Mouse (Mus musculus): ENCODE measurements around the gene Dgki. TPM values are rescaled to one million over a fixed set of nuclear protein-coding genes. Genes with fewer than 3 reads are reported as not detected.

Dgki gene
- total and polyA plus RNA-seq, 3 experiments, result 0.05 TPM; not detected in 2

GRCm38 (mm10) chr6:36998942-36999341, 301.0 kb downstream of the Dgki start:
- ATAC-seq (ENCODE audit: extremely low read depth, insufficient number of reproducible peaks, low FRiP score, poor library complexity, severe bottlenecking) (no peak), DNase-seq (ENCODE audit: low spot score) (no peak)
- no peak overlapping the region for H3K4me3 ChIP-seq (ENCODE audit: low read depth, low read length)
- TF ChIP-seq CTCF (IDR thresholded peaks at IDR 0.05; ENCODE audit: low read depth, low read length) (no peak), GATA2 (IDR thresholded peaks at IDR 0.05; ENCODE audit: borderline replicate concordance, low read depth, low read length) (no peak), POLR2AphosphoS5 (IDR thresholded peaks at IDR 0.05; ENCODE audit: insufficient replicate concordance, low read depth, low read length) (no peak), TAL1 (conservative IDR thresholded peaks at IDR 0.05; ENCODE audit: low read depth, low read length) (no peak), GATA1 (IDR thresholded peaks at IDR 0.05; ENCODE audit: borderline replicate concordance, low read length) (no peak)
- H3K27me3 ChIP-seq (ENCODE audit: insufficient read depth, low read length), result no peaks in the 10 kb centered on the region
- no peaks in the 10 kb centered on the region for H3K9me3 ChIP-seq (replicated peaks)
- H3K36me3 ChIP-seq (replicated peaks), result no peaks in the 10 kb centered on the region
- no peaks in the 10 kb centered on the region for H3K4me1 ChIP-seq (ENCODE audit: insufficient read depth, low read depth, low read length)

GRCm38 (mm10) chr6:36994329-36994728, 305.7 kb downstream of the Dgki start:
- H3K9me3 ChIP-seq (replicated peaks), result no peaks in the 10 kb centered on the region
- no peaks in the 10 kb centered on the region for H3K27me3 ChIP-seq (ENCODE audit: insufficient read depth, low read length)
- ATAC-seq (ENCODE audit: extremely low read depth, insufficient number of reproducible peaks, low FRiP score, poor library complexity, severe bottlenecking) (no peak), DNase-seq (ENCODE audit: low spot score) (no peak)
- TF ChIP-seq GATA2 (IDR thresholded peaks at IDR 0.05; ENCODE audit: borderline replicate concordance, low read depth, low read length) (no peak), GATA1 (IDR thresholded peaks at IDR 0.05; ENCODE audit: borderline replicate concordance, low read length) (no peak), CTCF (IDR thresholded peaks at IDR 0.05; ENCODE audit: low read depth, low read length) (no peak), POLR2AphosphoS5 (IDR thresholded peaks at IDR 0.05; ENCODE audit: insufficient replicate concordance, low read depth, low read length) (no peak), TAL1 (conservative IDR thresholded peaks at IDR 0.05; ENCODE audit: low read depth, low read length) (no peak)
- no peaks in the 10 kb centered on the region for H3K4me1 ChIP-seq (ENCODE audit: insufficient read depth, low read depth, low read length)
- H3K36me3 ChIP-seq (replicated peaks), result no peaks in the 10 kb centered on the region
- H3K4me3 ChIP-seq (ENCODE audit: low read depth, low read length), result no peak overlapping the region

GRCm38 (mm10) chr6:36990186-36990585, 309.8 kb downstream of the Dgki start:
- DNase-seq (ENCODE audit: low spot score) (no peak), ATAC-seq (ENCODE audit: extremely low read depth, insufficient number of reproducible peaks, low FRiP score, poor library complexity, severe bottlenecking) (no peak)
- no peaks in the 10 kb centered on the region for H3K9me3 ChIP-seq (replicated peaks)
- H3K4me1 ChIP-seq (ENCODE audit: insufficient read depth, low read depth, low read length), result no peaks in the 10 kb centered on the region
- H3K36me3 ChIP-seq (replicated peaks), result no peaks in the 10 kb centered on the region
- no peaks in the 10 kb centered on the region for H3K27me3 ChIP-seq (ENCODE audit: insufficient read depth, low read length)
- H3K4me3 ChIP-seq (ENCODE audit: low read depth, low read length), result no peak overlapping the region
- TF ChIP-seq CTCF (IDR thresholded peaks at IDR 0.05; ENCODE audit: low read depth, low read length), result no peak
- TF ChIP-seq GATA1 (IDR thresholded peaks at IDR 0.05; ENCODE audit: borderline replicate concordance, low read length), result no peak
- no peak for TF ChIP-seq GATA2 (IDR thresholded peaks at IDR 0.05; ENCODE audit: borderline replicate concordance, low read depth, low read length)
- no peak for TF ChIP-seq TAL1 (conservative IDR thresholded peaks at IDR 0.05; ENCODE audit: low read depth, low read length)
- TF ChIP-seq POLR2AphosphoS5 (IDR thresholded peaks at IDR 0.05; ENCODE audit: insufficient replicate concordance, low read depth, low read length), result no peak

GRCm38 (mm10) chr6:36988800-36989199, 311.2 kb downstream of the Dgki start:
- ATAC-seq (ENCODE audit: extremely low read depth, insufficient number of reproducible peaks, low FRiP score, poor library complexity, severe bottlenecking) (no peak), DNase-seq (ENCODE audit: low spot score) (no peak)
- Histone ChIP-seq H3K4me3 (ENCODE audit: low read depth, low read length) (no peak overlapping the region), H3K36me3 (replicated peaks) (no peaks in the 10 kb centered on the region), H3K4me1 (ENCODE audit: insufficient read depth, low read depth, low read length) (no peaks in the 10 kb centered on the region), H3K9me3 (replicated peaks) (no peaks in the 10 kb centered on the region), H3K27me3 (ENCODE audit: insufficient read depth, low read length) (no peaks in the 10 kb centered on the region)
- TF ChIP-seq POLR2AphosphoS5 (IDR thresholded peaks at IDR 0.05; ENCODE audit: insufficient replicate concordance, low read depth, low read length), result no peak
- no peak for TF ChIP-seq GATA1 (IDR thresholded peaks at IDR 0.05; ENCODE audit: borderline replicate concordance, low read length)

- Histone ChIP-seq H3K27me3 (ENCODE audit: insufficient read depth, low read length) (no peaks in the 10 kb centered on the region), H3K4me3 (ENCODE audit: low read depth, low read length) (no peak overlapping the region), H3K4me1 (ENCODE audit: insufficient read depth, low read depth, low read length) (no peaks in the 10 kb centered on the region), H3K9me3 (replicated peaks) (no peaks in the 10 kb centered on the region), H3K36me3 (replicated peaks) (no peaks in the 10 kb centered on the region)
- no peak for TF ChIP-seq GATA2 (IDR thresholded peaks at IDR 0.05; ENCODE audit: borderline replicate concordance, low read depth, low read length)
- TF ChIP-seq GATA1 (IDR thresholded peaks at IDR 0.05; ENCODE audit: borderline replicate concordance, low read length), result no peak
- TF ChIP-seq TAL1 (conservative IDR thresholded peaks at IDR 0.05; ENCODE audit: low read depth, low read length), result no peak
- TF ChIP-seq POLR2AphosphoS5 (IDR thresholded peaks at IDR 0.05; ENCODE audit: insufficient replicate concordance, low read depth, low read length), result no peak
- TF ChIP-seq CTCF (IDR thresholded peaks at IDR 0.05; ENCODE audit: low read depth, low read length), result no peak
- ATAC-seq (ENCODE audit: extremely low read depth, insufficient number of reproducible peaks, low FRiP score, poor library complexity, severe bottlenecking), result no peak
- no peak for DNase-seq (ENCODE audit: low spot score)
Measured at GRCm38 (mm10) chr6:36981646-36982045, 318.3 kb downstream of the Dgki start.

- DNase-seq (ENCODE audit: low spot score), result no peak
- ATAC-seq (ENCODE audit: extremely low read depth, insufficient number of reproducible peaks, low FRiP score, poor library complexity, severe bottlenecking), result no peak
- no peaks in the 10 kb centered on the region for H3K36me3 ChIP-seq (replicated peaks)
- TF ChIP-seq GATA1 (IDR thresholded peaks at IDR 0.05; ENCODE audit: borderline replicate concordance, low read length), result no peak
- no peaks in the 10 kb centered on the region for H3K9me3 ChIP-seq (replicated peaks)
- no peaks in the 10 kb centered on the region for H3K4me1 ChIP-seq (ENCODE audit: insufficient read depth, low read depth, low read length)
- no peaks in the 10 kb centered on the region for H3K27me3 ChIP-seq (ENCODE audit: insufficient read depth, low read length)
- no peak overlapping the region for H3K4me3 ChIP-seq (ENCODE audit: low read depth, low read length)
Measured at GRCm38 (mm10) chr6:36980475-36980874, 319.5 kb downstream of the Dgki start.

GRCm38 (mm10) chr6:36978176-36978575, 321.8 kb downstream of the Dgki start:
- TF ChIP-seq GATA2 (IDR thresholded peaks at IDR 0.05; ENCODE audit: borderline replicate concordance, low read depth, low read length), result no peak
- TF ChIP-seq POLR2AphosphoS5 (IDR thresholded peaks at IDR 0.05; ENCODE audit: insufficient replicate concordance, low read depth, low read length), result no peak
- no peak for TF ChIP-seq TAL1 (conservative IDR thresholded peaks at IDR 0.05; ENCODE audit: low read depth, low read length)

More at GRCm38 (mm10) chr6:36978176-36978575, 321.8 kb downstream of the Dgki start:
- Histone ChIP-seq H3K4me1 (ENCODE audit: insufficient read depth, low read depth, low read length) (no peaks in the 10 kb centered on the region), H3K9me3 (replicated peaks) (no peaks in the 10 kb centered on the region), H3K36me3 (replicated peaks) (no peaks in the 10 kb centered on the region), H3K27me3 (ENCODE audit: insufficient read depth, low read length) (no peaks in the 10 kb centered on the region), H3K4me3 (ENCODE audit: low read depth, low read length) (no peak overlapping the region)
- DNase-seq (ENCODE audit: low spot score) (no peak), ATAC-seq (ENCODE audit: extremely low read depth, insufficient number of reproducible peaks, low FRiP score, poor library complexity, severe bottlenecking) (no peak)
